Mouse (Mus musculus): Measurements from ENCODE around the gene Slfn8.
"Not testable (repeated sequence)": the region's sequence is repeated elsewhere in the genome, so short reads cannot be mapped to it uniquely, and the experiment has no call there.

Slfn8 gene

DNA sequence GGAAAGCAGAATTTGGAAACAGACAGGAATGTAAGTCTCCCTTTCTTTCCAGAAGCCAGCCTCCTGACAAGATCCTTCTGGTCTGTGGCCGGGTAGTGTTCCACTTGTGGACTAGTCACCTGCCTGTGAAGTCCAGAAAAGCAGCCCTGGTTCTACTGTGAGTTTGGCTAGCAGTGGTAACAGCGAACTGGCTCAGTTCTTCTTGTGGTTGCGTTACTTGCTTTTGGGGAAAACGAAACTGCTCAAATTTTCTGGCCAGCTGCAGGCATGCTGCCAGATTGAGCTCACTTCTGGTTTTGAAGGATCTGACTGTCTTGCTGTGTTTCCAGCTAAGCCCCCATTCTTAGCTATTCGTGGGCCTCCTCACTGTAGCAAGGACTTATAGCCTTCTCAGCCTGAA lies at the start of gene Slfn8:
Gene Slfn8 (minus strand): TSS at position 190 of the 400 bp plus-strand sequence.
- DNase-seq: no peak

DNA sequence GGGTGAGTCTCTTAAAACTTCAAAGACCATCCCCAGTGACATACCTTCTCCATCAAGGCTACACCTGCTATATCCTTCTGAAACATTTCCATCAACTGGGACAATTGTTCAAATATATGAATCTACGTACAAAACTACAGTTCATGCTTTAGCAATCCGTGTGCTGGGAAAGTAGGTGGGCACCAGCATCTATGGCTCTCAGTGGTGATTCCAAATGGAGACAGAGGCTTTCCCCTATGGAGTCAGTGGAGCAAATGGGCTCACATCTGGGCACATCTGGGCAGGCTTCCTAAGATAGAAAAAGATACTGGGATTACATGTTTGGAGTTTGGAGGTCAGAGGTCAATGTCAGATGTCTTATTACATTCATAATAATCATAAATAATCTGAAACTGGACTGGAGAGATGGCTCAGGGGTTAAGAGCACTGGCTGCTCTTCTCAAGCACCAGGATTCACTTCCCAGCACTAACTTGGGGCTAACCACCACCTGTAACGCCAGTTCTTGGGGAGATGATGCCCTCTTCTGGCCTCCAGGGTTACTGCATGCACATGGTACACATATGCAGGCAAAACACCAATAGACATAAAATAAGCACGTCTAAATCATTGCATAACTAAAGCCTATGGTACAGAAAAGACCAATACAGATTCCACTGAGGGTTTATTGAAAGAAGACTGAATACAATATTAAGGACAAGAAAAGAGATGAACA lies 47.5 kb upstream of the Slfn8 start:
- DNase-seq: no peak

- DNase-seq: no peak
Observed at GRCm38 (mm10) chr11:83066640-83067531, 46.3 kb upstream of the Slfn8 start.

DNA sequence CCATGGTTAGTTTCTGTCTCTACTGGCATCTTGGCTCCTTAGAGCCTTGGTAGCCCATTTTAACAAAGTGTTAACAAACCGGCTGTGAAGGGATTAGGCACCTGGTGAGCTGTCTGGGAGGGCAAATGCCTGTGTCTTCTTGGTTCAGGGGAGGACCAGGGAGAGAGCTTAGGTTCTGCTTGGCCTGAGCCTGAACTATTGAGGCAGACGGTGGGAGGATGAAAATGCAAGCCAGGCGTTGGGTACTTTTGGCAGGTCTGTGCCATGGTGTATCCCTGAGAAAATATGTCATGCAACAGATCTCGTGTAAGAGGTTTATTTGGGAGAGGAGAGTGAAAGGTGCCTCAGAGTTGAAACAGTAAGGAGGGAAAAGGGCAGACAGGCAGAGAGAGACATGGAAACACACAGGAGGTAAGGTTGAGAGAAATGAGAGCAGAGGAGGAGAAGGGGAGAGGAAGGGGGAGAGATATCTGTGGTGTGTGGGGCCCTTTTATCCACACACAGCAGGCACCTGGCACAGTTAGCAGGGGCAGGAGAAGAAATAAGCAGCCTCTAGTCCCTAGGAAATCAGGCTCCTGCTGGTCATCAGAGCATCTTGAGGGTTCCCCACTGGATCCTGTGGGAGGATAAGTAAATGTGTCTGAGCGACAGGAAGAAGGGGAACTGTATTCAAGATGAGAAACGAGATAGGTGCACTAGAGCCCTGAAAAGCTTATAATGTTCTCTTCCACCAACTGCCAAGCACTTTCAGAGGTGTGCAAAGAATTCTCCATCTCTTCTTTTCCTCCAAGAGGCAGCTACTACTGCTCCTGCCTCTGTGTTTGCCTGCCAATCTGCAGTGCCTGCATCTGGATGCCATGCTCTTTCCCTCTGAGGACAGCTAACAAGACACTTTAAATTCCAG lies 45.1 kb upstream of the Slfn8 start:
- no peak for DNase-seq

DNA sequence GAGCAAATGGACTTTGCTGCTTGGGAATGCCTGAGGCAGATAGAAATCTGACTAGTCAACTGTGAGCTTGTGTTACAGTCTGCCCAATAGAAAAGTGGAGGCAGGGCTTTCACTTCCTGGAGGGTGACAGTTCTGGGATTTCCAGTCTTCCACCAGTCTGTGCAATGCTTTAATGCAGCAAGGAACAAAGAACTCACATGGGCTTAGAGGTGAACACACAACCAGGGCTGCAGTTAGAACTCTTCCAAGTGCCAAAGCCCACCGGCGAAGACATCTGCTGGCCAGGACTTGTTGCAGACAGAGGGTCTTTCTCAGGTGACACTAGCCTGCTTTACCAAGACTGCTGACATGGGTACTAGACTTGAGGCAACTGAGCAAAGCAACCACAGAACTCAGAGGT lies 44.3 kb upstream of the Slfn8 start, which contains the start of gene Slfn2:
Gene Slfn2 (plus strand): TSS at position 167 of the 400 bp plus-strand sequence.
- DNase-seq: no peak

DNA sequence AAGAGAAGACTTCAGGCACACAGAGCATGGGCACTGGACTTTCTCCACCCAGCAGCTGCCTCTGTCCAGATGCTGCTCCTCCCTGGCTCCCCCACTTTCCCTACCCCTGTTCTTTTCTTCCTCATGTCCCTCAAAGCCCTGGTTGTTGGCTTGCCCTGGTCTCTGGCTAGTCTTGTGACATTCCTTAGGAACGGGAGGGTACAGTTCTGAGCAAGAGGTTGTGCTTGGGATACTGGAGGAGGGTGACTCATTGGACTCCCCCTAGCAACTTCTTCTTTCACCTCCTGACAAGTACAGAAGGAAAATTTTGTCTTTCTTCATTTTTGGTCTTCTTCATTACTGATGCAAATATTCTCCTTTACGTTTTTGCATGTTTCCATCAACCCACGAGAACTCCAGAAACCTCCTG lies 43.3 kb upstream of the Slfn8 start:
- no peak for DNase-seq

DNA sequence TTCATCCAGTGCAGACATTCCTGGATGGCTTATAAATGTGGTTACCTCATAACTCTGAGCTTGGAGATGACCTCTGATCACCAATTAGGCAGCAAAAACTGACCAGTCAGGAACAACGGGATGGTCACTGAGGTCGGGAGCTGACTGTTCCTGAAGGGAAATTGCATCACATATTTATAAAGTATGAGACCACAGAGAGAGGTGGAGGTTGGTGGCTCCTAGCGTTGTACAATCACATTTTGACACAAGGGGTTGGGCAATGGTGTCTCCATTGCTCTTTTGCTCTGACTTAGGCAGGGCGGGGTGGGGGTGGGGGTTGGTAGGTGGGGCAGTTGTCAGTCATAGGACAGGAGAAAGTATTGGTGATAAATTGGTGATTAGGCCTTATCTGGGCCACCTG lies 42.5 kb upstream of the Slfn8 start:
- no peak for DNase-seq

- DNase-seq: no peak
Observed at GRCm38 (mm10) chr11:83061806-83062205, 41.2 kb upstream of the Slfn8 start.

GRCm38 (mm10) chr11:83060412-83061020 lies 39.9 kb upstream of the Slfn8 start:
- DNase-seq: no peak

- DNase-seq: peak; percentile 28 to 40
Observed at GRCm38 (mm10) chr11:83057863-83058262, 37.3 kb upstream of the Slfn8 start.

GRCm38 (mm10) chr11:83045642-83046041 lies 25.0 kb upstream of the Slfn8 start:
- DNase-seq: no peak

- no peak for DNase-seq
Observed at GRCm38 (mm10) chr11:83043891-83044290, 23.3 kb upstream of the Slfn8 start.

DNA sequence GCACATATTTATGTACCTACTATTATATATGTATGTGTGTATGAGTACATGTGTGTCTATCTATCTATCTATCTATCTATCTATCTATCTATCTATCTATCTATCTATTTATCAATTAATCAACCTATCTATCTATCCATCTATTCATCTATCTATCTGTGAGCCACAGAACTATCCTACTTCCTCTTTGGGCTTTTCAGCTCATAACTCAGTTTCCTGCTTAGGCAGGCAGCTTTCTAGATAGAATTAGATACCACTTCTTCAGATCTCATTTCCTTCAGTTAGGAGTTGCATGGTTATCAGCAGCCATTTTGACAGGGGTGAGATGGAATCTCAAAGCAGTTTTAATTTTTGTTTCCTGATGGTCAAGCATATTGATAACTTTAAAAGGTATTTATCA lies 20.4 kb upstream of the Slfn8 start:
- no peak for DNase-seq

DNA sequence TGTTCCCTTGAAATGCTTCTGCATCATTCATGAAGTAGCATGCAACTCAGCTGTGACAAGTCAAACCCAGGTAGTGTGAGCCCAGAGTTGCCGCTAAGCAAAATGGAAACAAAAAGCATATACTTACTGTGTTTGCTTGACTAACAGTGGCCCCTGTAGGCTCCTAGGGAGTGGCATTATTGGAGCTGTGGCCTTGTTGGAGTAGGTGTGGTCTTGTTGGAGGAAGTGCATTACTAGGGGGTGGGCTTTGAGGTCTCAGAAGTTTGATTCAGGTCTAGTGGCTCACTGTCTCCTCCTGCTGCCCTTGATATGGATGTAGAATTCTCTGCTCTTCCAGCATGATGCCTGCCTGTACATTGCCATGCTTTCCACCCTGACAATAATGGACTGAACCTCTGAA lies 19.7 kb upstream of the Slfn8 start:
- no peak for DNase-seq

GRCm38 (mm10) chr11:83039796-83040195 lies 19.2 kb upstream of the Slfn8 start:
- no peak for DNase-seq

DNA sequence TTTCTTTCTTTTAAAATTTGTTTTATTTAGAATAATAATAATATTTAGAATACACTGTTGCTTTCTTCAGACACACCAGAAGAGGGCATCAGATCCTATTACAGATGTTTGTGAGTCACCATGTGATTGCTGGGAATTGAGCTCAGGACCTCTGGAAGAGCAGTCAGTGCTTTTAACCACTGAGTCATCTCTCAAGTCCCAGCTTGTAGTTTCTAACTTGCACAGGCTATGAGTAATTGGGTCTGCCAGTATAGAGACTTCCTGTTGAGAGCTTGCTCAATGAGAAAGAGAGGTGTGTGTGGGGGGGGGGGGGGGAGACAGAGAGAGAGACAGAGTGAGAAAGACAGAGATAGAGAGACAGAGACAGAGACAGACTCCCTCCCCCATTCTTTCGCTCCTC lies 18.5 kb upstream of the Slfn8 start:
- no peak for DNase-seq

DNA sequence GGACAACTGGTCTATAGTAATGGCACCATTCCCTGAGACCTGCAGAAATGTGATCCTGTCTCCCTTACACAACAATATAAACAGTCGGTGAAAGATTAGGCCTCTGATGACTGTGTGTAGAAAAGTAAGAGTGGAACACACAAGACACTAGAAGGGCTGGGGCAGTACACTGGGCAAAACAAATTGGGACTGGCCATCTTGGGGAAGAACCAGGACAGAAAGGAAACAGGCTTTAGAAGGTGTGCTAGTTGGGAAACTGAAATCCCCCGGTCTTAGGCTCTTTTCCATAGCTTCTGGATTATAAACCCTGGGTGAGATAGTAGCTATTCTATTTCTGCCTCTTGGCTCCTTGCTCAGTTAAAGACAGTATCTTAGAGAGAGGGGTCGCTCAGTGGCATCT lies 18.1 kb upstream of the Slfn8 start:
- not testable (repeated sequence) for DNase-seq

GRCm38 (mm10) chr11:83019561-83020519 lies 770 bp downstream of the Slfn8 start:
- not testable (repeated sequence) for DNase-seq

- DNase-seq: no peak
Observed at GRCm38 (mm10) chr11:83016093-83016492, 4.5 kb downstream of the Slfn8 start.

DNA sequence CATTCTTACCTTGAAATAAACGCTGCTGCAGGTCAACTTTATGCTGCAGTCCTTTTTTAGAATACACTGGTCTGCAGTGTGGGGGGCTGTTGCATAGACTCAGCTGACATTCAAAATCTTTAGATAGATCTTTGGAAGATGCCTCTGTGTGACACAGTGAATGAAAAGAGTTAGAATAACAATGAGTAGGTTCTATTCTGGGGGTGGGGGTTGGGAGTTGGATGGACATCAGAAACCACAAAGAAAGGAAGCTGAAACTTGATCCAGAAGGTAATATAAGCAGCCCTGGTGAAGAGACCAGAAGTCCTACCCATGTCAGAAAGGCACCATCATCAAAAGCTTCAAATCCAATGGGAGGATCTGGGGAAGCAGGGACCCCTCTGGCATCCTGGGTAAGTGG lies 7.3 kb downstream of the Slfn8 start:
- DNase-seq: no peak

GRCm38 (mm10) chr11:82991469-82992166 lies 29.0 kb downstream of the Slfn8 start, which contains the start of gene Slfn9:
Gene Slfn9 (minus strand): TSS chr11:82991830.
- DNase-seq: peak; percentile 18 to 31
